Mouse (Mus musculus): ENCODE measurements around the gene Nfam1.

DNA sequence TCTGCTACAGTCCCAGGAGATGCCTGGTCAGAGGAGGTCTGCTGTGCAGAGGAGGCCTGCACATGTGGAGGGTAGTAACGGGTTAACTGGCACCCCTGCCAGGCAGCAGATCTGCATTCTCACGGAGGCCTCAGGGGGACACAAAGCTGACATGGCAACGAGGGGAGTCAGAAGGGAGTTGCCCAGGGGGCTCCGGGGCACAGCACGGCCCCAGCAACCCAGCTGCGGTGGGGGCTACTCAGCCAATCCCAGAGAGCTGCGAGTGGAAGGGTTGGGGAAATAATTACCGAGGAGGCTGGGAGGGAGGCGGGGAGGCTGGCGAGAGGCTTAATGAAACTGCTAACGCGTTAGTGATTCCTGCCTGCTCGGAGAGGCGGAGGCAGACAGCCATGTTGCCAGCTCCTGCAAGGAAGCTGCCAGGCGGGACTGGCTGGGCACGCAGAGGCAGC, 74.8 kb downstream of the Nfam1 start:
- TF ChIP-seq CTCF (IDR thresholded peaks at IDR 0.05; ENCODE audit: low read depth) (no peak), EP300 (IDR thresholded peaks at IDR 0.05; ENCODE audit: low read depth) (no peak)
